Mouse (Mus musculus): ENCODE results near the gene Dffa.

- TF ChIP-seq TCF12 (IDR thresholded peaks at IDR 0.05; ENCODE audit: insufficient read depth, poor library complexity, severe bottlenecking): no peak
- no peak for TF ChIP-seq POLR2A (IDR thresholded peaks at IDR 0.05; ENCODE audit: insufficient read length, low read depth)
- no peak for TF ChIP-seq MYOG (IDR thresholded peaks at IDR 0.05; ENCODE audit: control insufficient read depth in 1 of 3, insufficient read depth in 1 of 3, insufficient read length in 2 of 3, low read depth in 2 of 3)
- TF ChIP-seq MYOD1 (IDR thresholded peaks at IDR 0.05; ENCODE audit: control insufficient read depth in 1 of 3, insufficient read length in 2 of 3, low read depth in 2 of 3): no peak
- TF ChIP-seq MAX (IDR thresholded peaks at IDR 0.05; ENCODE audit: low read depth): no peak
Measured at GRCm38 (mm10) chr4:149125341-149126114, 21.6 kb downstream of the Dffa start.
